Mouse (Mus musculus): ENCODE data around the gene Maneal. TPM values are rescaled to one million over a fixed set of nuclear protein-coding genes. Genes with fewer than 3 reads are reported as not detected.

The Maneal gene
- polyA plus RNA-seq, 1 experiment from 2014 or later = 10.3 TPM

- no peaks in the 10 kb centered on the region for H3K36me3 ChIP-seq (ENCODE audit: control insufficient read depth, insufficient read depth, low read length)
- no peak overlapping the region for H3K4me3 ChIP-seq (ENCODE audit: low read depth, low read length)
- 69% methylated on average over 5 of the region's 5 CpGs for WGBS
- peaks cover 3% of the 10 kb centered on the region; the same call in 1 of the 2 replicates for H3K4me1 ChIP-seq (replicated peaks; ENCODE audit: control insufficient read depth, insufficient read depth, low read length)
- H3K9ac ChIP-seq (ENCODE audit: low read depth, low read length) = no peak overlapping the region
- H3K9me3 ChIP-seq (ENCODE audit: control insufficient read depth, low read length) = no peaks in the 10 kb centered on the region
- ATAC-seq (ENCODE audit: low FRiP score) (no peak), DNase-seq (ENCODE audit: low spot score) (no peak)
- H3K27ac ChIP-seq (ENCODE audit: low read depth, low read length) = no peak overlapping the region
- peaks cover 34% of the 10 kb centered on the region for H3K27me3 ChIP-seq (ENCODE audit: control insufficient read depth, insufficient read depth, low read length)
- no peak overlapping the region for H3K4me2 ChIP-seq (replicated peaks; ENCODE audit: low read depth, low read length)
These were observed 28.9 kb upstream of the Maneal start for GRCm38 (mm10) chr4:124890831-124891230.

DNA sequence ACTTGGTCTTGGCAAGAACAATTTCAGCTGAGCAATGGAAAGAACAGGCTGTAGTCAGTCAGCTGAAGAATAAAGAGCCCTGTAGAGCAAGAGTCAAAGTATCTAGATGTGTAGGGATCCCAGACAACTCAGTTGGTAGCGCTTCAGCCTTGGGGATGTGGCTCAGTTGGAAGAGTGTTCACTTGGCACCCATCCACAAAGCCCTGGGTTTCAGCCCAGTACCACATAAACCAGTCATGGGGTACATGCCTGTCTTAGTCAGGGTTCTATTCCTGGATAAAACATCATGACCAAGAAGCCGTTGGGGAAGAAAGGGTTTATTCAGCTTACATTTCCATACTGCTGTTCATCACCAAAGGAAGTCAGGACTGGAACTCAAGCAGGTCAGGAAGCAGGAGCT lies 28.0 kb upstream of the Maneal start:
- Histone ChIP-seq H3K36me3 (ENCODE audit: control insufficient read depth, insufficient read depth, low read length) (no peaks in the 10 kb centered on the region), H3K9me3 (ENCODE audit: control insufficient read depth, low read length) (no peaks in the 10 kb centered on the region), H3K27me3 (ENCODE audit: control insufficient read depth, insufficient read depth, low read length) (peaks cover 34% of the 10 kb centered on the region), H3K4me1 (replicated peaks; ENCODE audit: control insufficient read depth, insufficient read depth, low read length) (peaks cover 3% of the 10 kb centered on the region; the same call in 1 of the 2 replicates), H3K4me2 (replicated peaks; ENCODE audit: low read depth, low read length) (no peak overlapping the region), H3K27ac (ENCODE audit: low read depth, low read length) (no peak overlapping the region), H3K4me3 (ENCODE audit: low read depth, low read length) (no peak overlapping the region), H3K9ac (ENCODE audit: low read depth, low read length) (no peak overlapping the region)
- ATAC-seq (ENCODE audit: low FRiP score) (no peak), DNase-seq (ENCODE audit: low spot score) (no peak)
- 91% methylated on average over 2 of the region's 2 CpGs for WGBS

DNA sequence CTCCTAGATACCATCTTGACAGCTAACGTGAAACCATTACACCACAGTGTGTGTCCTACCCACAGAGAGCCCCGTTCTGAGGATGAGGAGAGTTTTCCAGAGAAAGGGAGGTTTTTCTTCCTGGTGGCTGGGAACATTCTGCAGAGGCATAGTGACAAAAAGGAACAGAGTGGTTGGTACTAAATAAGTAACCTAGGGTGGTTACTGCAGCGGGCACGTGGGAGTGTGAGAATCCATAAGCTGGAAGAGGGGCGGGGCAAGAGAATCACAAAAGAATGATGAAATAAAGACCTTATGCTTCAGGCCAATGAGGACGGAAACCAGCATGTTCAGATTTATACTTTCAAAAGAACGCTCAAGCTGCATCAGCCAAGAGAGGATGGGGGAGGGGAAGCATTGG lies 26.7 kb upstream of the Maneal start:
- Histone ChIP-seq H3K4me1 (replicated peaks; ENCODE audit: control insufficient read depth, insufficient read depth, low read length) (no peaks in the 10 kb centered on the region), H3K4me3 (ENCODE audit: low read depth, low read length) (no peak overlapping the region), H3K36me3 (ENCODE audit: control insufficient read depth, insufficient read depth, low read length) (no peaks in the 10 kb centered on the region), H3K27me3 (ENCODE audit: control insufficient read depth, insufficient read depth, low read length) (peaks cover 25% of the 10 kb centered on the region), H3K4me2 (replicated peaks; ENCODE audit: low read depth, low read length) (no peak overlapping the region), H3K9ac (ENCODE audit: low read depth, low read length) (no peak overlapping the region), H3K9me3 (ENCODE audit: control insufficient read depth, low read length) (no peaks in the 10 kb centered on the region), H3K27ac (ENCODE audit: low read depth, low read length) (no peak overlapping the region)
- DNase-seq (ENCODE audit: low spot score) (no peak), ATAC-seq (ENCODE audit: low FRiP score) (no peak)
- 75% methylated on average over 7 of the region's 7 CpGs for WGBS

DNA sequence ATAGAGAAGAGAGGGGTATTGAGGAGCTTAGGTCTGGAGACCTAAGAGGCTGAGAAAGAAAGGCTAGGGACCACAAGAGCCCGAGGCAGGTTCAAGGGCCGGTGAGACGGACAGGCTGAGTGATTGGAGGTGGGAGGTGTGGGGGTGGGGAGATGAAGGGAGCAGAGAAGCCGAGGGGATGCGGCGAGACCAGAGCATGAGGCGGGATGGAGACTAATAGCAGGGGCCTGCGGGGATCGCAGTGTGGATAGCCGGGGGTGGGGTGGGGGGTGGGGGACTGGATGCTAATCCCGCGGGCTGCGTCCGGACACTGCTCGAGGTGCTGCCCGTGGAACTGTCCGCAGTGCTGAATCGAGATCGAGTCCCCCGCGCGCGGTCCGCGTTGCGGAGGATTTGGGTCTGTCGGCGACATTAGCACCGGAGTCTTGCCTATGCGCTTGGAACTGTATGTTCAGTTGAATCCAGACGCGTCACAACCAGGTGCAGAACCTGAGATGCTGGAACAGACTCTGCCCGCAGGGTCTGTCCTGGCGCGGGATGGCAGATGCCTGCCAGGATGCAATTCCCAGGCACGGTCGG lies 20.3 kb upstream of the Maneal start:
- Histone ChIP-seq H3K36me3 (ENCODE audit: control insufficient read depth, insufficient read depth, low read length) (no peaks in the 10 kb centered on the region), H3K27ac (ENCODE audit: low read depth, low read length) (peak overlapping the region; percentile 70), H3K4me3 (ENCODE audit: low read depth, low read length) (peak overlapping the region; percentile 50), H3K4me2 (replicated peaks; ENCODE audit: low read depth, low read length) (peak overlapping the region; percentile 66), H3K9ac (ENCODE audit: low read depth, low read length) (peak overlapping the region; percentile 40), H3K9me3 (ENCODE audit: control insufficient read depth, low read length) (no peaks in the 10 kb centered on the region), H3K27me3 (ENCODE audit: control insufficient read depth, insufficient read depth, low read length) (peaks cover 24% of the 10 kb centered on the region), H3K4me1 (replicated peaks; ENCODE audit: control insufficient read depth, insufficient read depth, low read length) (peaks cover 3% of the 10 kb centered on the region; the same call in 1 of the 2 replicates)
- ATAC-seq (ENCODE audit: low FRiP score) = peak; percentile 26
- DNase-seq (ENCODE audit: low spot score) = peak; percentile 70
- WGBS = 2% methylated on average over 37 of the region's 37 CpGs

- H3K27me3 ChIP-seq (ENCODE audit: control insufficient read depth, insufficient read depth, low read length) = peaks cover 24% of the 10 kb centered on the region
- peak overlapping the region; percentile 40; the same call in 1 of the 2 replicates for H3K9ac ChIP-seq (ENCODE audit: low read depth, low read length)
- ATAC-seq (ENCODE audit: low FRiP score) = peak; percentile 95
- peak; percentile 93 for DNase-seq (ENCODE audit: low spot score)
- H3K4me1 ChIP-seq (replicated peaks; ENCODE audit: control insufficient read depth, insufficient read depth, low read length) = peaks cover 3% of the 10 kb centered on the region; the same call in 1 of the 2 replicates
- H3K9me3 ChIP-seq (ENCODE audit: control insufficient read depth, low read length) = no peaks in the 10 kb centered on the region
- H3K27ac ChIP-seq (ENCODE audit: low read depth, low read length) = peak overlapping the region; percentile 70
- H3K36me3 ChIP-seq (ENCODE audit: control insufficient read depth, insufficient read depth, low read length) = no peaks in the 10 kb centered on the region
- peak overlapping the region; percentile 50 for H3K4me3 ChIP-seq (ENCODE audit: low read depth, low read length)
- peak overlapping the region; percentile 66 for H3K4me2 ChIP-seq (replicated peaks; ENCODE audit: low read depth, low read length)
- under 1% methylated on average over 37 of the region's 37 CpGs for WGBS
These were observed 19.5 kb upstream of the Maneal start for GRCm38 (mm10) chr4:124881341-124881908.

GRCm38 (mm10) chr4:124880599-124880998 lies 18.6 kb upstream of the Maneal start, which contains the start of gene Epha10:
Gene Epha10 (plus strand): TSS chr4:124880899.
- 5% methylated on average over 11 of the region's 11 CpGs for WGBS
- Histone ChIP-seq H3K9ac (ENCODE audit: low read depth, low read length) (peak within 1 kb of the TSS; percentile 40; the same call in 1 of the 2 replicates), H3K27me3 (ENCODE audit: control insufficient read depth, insufficient read depth, low read length) (peaks cover 19% of the 10 kb centered on the region), H3K9me3 (ENCODE audit: control insufficient read depth, low read length) (no peaks in the 10 kb centered on the region), H3K36me3 (ENCODE audit: control insufficient read depth, insufficient read depth, low read length) (no peaks in the 10 kb centered on the region), H3K27ac (ENCODE audit: low read depth, low read length) (peak within 1 kb of the TSS; percentile 70), H3K4me3 (ENCODE audit: low read depth, low read length) (peak within 1 kb of the TSS; percentile 50), H3K4me1 (replicated peaks; ENCODE audit: control insufficient read depth, insufficient read depth, low read length) (peaks cover 3% of the 10 kb centered on the region; the same call in 1 of the 2 replicates), H3K4me2 (replicated peaks; ENCODE audit: low read depth, low read length) (peak within 1 kb of the TSS; percentile 66)
- ATAC-seq (ENCODE audit: low FRiP score) = peak; percentile 5; the same call in 1 of the 2 replicates
- DNase-seq (ENCODE audit: low spot score) = peak; percentile 34

GRCm38 (mm10) chr4:124872719-124873118 lies 10.7 kb upstream of the Maneal start:
- no peak for ATAC-seq (ENCODE audit: low FRiP score)
- H3K27me3 ChIP-seq (ENCODE audit: control insufficient read depth, insufficient read depth, low read length) = no peaks in the 10 kb centered on the region
- WGBS = 96% methylated on average over 1 of the region's 1 CpGs

GRCm38 (mm10) chr4:124860446-124860845 lies 1.5 kb downstream of the Maneal start:
- Histone ChIP-seq H3K4me3 (ENCODE audit: low read depth, low read length) (no peak overlapping the region), H3K4me2 (replicated peaks; ENCODE audit: low read depth, low read length) (no peak overlapping the region), H3K9ac (ENCODE audit: low read depth, low read length) (no peak overlapping the region), H3K36me3 (ENCODE audit: control insufficient read depth, insufficient read depth, low read length) (no peaks in the 10 kb centered on the region), H3K27me3 (ENCODE audit: control insufficient read depth, insufficient read depth, low read length) (peaks cover 2% of the 10 kb centered on the region; the same call in 1 of the 2 replicates), H3K4me1 (replicated peaks; ENCODE audit: control insufficient read depth, insufficient read depth, low read length) (peaks cover 5% of the 10 kb centered on the region; the same call in 1 of the 2 replicates), H3K9me3 (ENCODE audit: control insufficient read depth, low read length) (no peaks in the 10 kb centered on the region), H3K27ac (ENCODE audit: low read depth, low read length) (no peak overlapping the region)
- WGBS = 14% methylated on average over 7 of the region's 7 CpGs
- ATAC-seq (ENCODE audit: low FRiP score) = no peak
- DNase-seq (ENCODE audit: low spot score) = peak; percentile 78

More at GRCm38 (mm10) chr4:124872719-124873118, 10.7 kb upstream of the Maneal start:
- H3K27ac ChIP-seq (ENCODE audit: low read depth, low read length) = no peak overlapping the region
- H3K4me1 ChIP-seq (replicated peaks; ENCODE audit: control insufficient read depth, insufficient read depth, low read length) = no peaks in the 10 kb centered on the region
- no peak for DNase-seq (ENCODE audit: low spot score)
- H3K9ac ChIP-seq (ENCODE audit: low read depth, low read length) = no peak overlapping the region
- H3K9me3 ChIP-seq (ENCODE audit: control insufficient read depth, low read length) = peaks cover 3% of the 10 kb centered on the region; the same call in 1 of the 2 replicates
- H3K4me2 ChIP-seq (replicated peaks; ENCODE audit: low read depth, low read length) = no peak overlapping the region
- no peak overlapping the region for H3K4me3 ChIP-seq (ENCODE audit: low read depth, low read length)
- H3K36me3 ChIP-seq (ENCODE audit: control insufficient read depth, insufficient read depth, low read length) = no peaks in the 10 kb centered on the region

Measured in hindbrain, embryonic 11.5 days (tissue).